Mouse (Mus musculus) heart, postnatal 0 days (tissue): Measurements from ENCODE around the gene Irgc1. TPM values are rescaled to one million over a fixed set of nuclear protein-coding genes. Genes with fewer than 3 reads are reported as not detected.
A peak's percentile ranks its signal among the peaks of the same experiment; 100 is the strongest.
"Not testable (repeated sequence)": the region's sequence is repeated elsewhere in the genome, so short reads cannot be mapped to it uniquely, and the experiment has no call there.

ENCODE experiments used
- ATAC-seq: fragments of 200-750 bp; cut with Nextera tagmentation; 2 replicates; pipeline ENCODE4 v1.8.0; 2017; ENCODE audit warnings: low read depth, moderate number of reproducible peaks, moderate library complexity; ENCODE audit not compliant: insufficient read depth
- DNase-seq: peaks from one replicate; pipeline ENCODE4 v3.0.0-alpha.2; 2016; ENCODE audit warnings: low spot score
- H3K27ac ChIP-seq: fragments of 300-500 bp; sonication (generic); 2 replicates; pipeline ENCODE4 v1.5.1; 2014; ENCODE audit warnings: low read depth, mild to moderate bottlenecking
- H3K27me3 ChIP-seq: fragments of 300-500 bp; sonication (generic); 2 replicates; pipeline ENCODE4 v1.6.1; 2014; ENCODE audit warnings: low read length, mixed read lengths; ENCODE audit not compliant: control insufficient read depth, insufficient read depth
- H3K36me3 ChIP-seq: fragments of 300-500 bp; sonication (generic); replicated peaks from 2 replicates; pipeline ENCODE4 v1.6.1; 2014; ENCODE audit warnings: low read length, mixed read lengths; ENCODE audit not compliant: control insufficient read depth, insufficient read depth
- H3K4me1 ChIP-seq: fragments of 300-500 bp; sonication (generic); 2 replicates; pipeline ENCODE4 v1.6.1; 2014; ENCODE audit warnings: antibody characterized with exemption; ENCODE audit not compliant: control insufficient read depth, insufficient read depth
- H3K4me2 ChIP-seq: fragments of 300-500 bp; sonication (generic); 2 replicates; pipeline ENCODE4 v1.6.1; 2014; ENCODE audit warnings: low read depth, mild to moderate bottlenecking, low read length, moderate library complexity
- H3K4me3 ChIP-seq: fragments of 300-500 bp; sonication (generic); 2 replicates; pipeline ENCODE4 v1.5.1; 2014; ENCODE audit warnings: low read depth, low read length
- H3K9ac ChIP-seq: fragments of 300-500 bp; sonication (generic); replicated peaks from 2 replicates; pipeline ENCODE4 v1.6.1; 2014; ENCODE audit warnings: low read depth, low read length, mixed read lengths
- H3K9me3 ChIP-seq: fragments of 300-500 bp; sonication (generic); replicated peaks from 2 replicates; pipeline ENCODE4 v1.6.1; 2016; ENCODE audit warnings: low read length; ENCODE audit not compliant: control insufficient read depth
- CTCF ChIP-seq: IDR thresholded peaks from 2 replicates; pipeline ENCODE4 v1.5.1; 2016; ENCODE audit warnings: antibody characterized with exemption, control low read depth, low read depth
- EP300 ChIP-seq: IDR thresholded peaks from 2 replicates; pipeline ENCODE4 v1.6.1; 2016; ENCODE audit warnings: antibody characterized with exemption, low read depth
- WGBS: fragments of 180-500 bp; shearing (Covaris S2); extraction: QIAGEN DNeasy Blood & Tissue Kit; methylation state at CpG from one replicate; pipeline ENCODE4 v1.1.7; 2014; 5-methylcytosine and 5-hydroxymethylcytosine counted together
- polyA plus RNA-seq: library from polyadenylated mRNA; unstranded; fragments of >200 nt; fragmentation: Nextera tagmentation; extraction: Ambion mirVana; gene quantifications from 2 replicates; pipeline ENCODE4 v1.2.1, GENCODE M21; 2015
- total RNA-seq: library from RNA; depleted of rRNA; stranded (reverse); fragments of >200 nt; gene quantifications from 2 replicates; pipeline ENCODE4 v1.2.3, GENCODE M21; 2014; ENCODE audit warnings: low replicate concordance

Irgc1 gene
- total and polyA plus RNA-seq, 2 experiments from 2014 or later = not detected

GRCm38 (mm10) chr7:24487403-24487802 lies 35.3 kb upstream of the Irgc1 start:
- no peak for ATAC-seq
- H3K4me2 ChIP-seq = no peak overlapping the region
- H3K4me1 ChIP-seq = no peaks in the 10 kb centered on the region
- no peak for TF ChIP-seq EP300
- TF ChIP-seq CTCF = no peak
- H3K27ac ChIP-seq = no peak overlapping the region
- no peaks in the 10 kb centered on the region for H3K9me3 ChIP-seq
- H3K4me3 ChIP-seq = no peak overlapping the region
- no peak overlapping the region for H3K9ac ChIP-seq
- H3K36me3 ChIP-seq = no peaks in the 10 kb centered on the region
- 13% methylated on average over 3 of the region's 3 CpGs for WGBS
- H3K27me3 ChIP-seq = peaks cover 12% of the 10 kb centered on the region; the same call in 1 of the 2 replicates
- no peak for DNase-seq

DNA sequence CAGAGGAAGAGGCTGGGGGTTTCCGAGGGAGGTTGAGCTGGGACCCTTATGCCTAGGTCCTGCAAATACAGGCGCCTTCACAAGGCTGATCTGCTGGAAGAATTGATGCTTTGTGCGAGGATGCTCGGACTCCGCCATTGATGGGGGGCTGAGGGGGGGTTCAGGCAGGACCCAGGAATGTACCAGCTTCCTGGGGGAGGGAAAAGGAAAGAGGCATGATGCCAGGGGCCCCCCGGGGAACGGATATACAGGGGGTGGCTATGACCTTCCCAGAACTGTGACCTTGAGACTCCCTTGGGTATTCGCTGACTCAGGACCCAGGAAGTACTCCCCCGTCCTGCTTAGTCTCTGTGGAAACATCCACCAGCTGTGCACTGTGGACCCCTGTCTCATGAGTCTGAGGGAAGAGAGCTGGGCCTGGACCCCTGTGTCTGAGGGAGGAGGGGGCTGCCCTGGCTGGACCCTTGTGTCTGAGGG lies 34.6 kb upstream of the Irgc1 start:
- no peak for DNase-seq
- H3K36me3 ChIP-seq = no peaks in the 10 kb centered on the region
- TF ChIP-seq EP300 (no peak), CTCF (no peak)
- H3K4me1 ChIP-seq = peaks cover under 1% of the 10 kb centered on the region; the same call in 1 of the 2 replicates
- no peak overlapping the region for H3K4me2 ChIP-seq
- H3K9ac ChIP-seq = no peak overlapping the region
- no peaks in the 10 kb centered on the region for H3K9me3 ChIP-seq
- H3K4me3 ChIP-seq = no peak overlapping the region
- H3K27ac ChIP-seq = no peak overlapping the region
- WGBS = 53% methylated on average over 9 of the region's 9 CpGs
- H3K27me3 ChIP-seq = peaks cover 19% of the 10 kb centered on the region
- ATAC-seq = no peak

GRCm38 (mm10) chr7:24485481-24485880 lies 33.4 kb upstream of the Irgc1 start:
- Histone ChIP-seq H3K4me1 (peaks cover 6% of the 10 kb centered on the region; the same call in 1 of the 2 replicates), H3K4me3 (no peak overlapping the region), H3K4me2 (no peak overlapping the region), H3K27me3 (peaks cover 31% of the 10 kb centered on the region), H3K9ac (no peak overlapping the region), H3K27ac (no peak overlapping the region), H3K9me3 (no peaks in the 10 kb centered on the region), H3K36me3 (no peaks in the 10 kb centered on the region)
- TF ChIP-seq EP300 = no peak
- TF ChIP-seq CTCF = no peak
- 67% methylated on average over 9 of the region's 9 CpGs for WGBS
- ATAC-seq (no peak), DNase-seq (no peak)

DNA sequence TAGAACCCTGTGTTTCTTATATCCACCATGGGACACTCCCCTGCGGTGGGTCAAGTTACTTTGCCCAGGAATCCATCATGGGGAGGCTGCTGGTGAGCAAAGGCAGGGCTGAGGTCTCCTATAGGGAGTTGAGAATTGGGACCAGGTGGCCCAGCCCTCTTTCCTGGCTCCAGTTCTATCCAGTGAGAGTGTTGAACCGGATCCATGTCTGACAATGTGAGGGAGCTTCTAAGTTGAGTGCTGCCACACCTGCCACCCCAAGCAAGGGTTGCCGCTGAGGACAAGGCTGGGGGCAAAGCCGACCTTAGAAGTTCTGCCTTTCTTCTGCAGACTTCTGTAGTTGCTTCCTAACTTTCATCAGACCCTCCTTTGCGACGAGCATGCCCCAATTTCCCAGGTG lies 31.2 kb upstream of the Irgc1 start:
- not testable (repeated sequence) for H3K4me3 ChIP-seq, ATAC-seq, DNase-seq, H3K27ac ChIP-seq, H3K9me3 ChIP-seq, H3K36me3 ChIP-seq, H3K4me1 ChIP-seq, H3K9ac ChIP-seq, H3K4me2 ChIP-seq
- WGBS = 54% methylated on average over 6 of the region's 6 CpGs
- H3K27me3 ChIP-seq = peaks cover 35% of the 10 kb centered on the region

GRCm38 (mm10) chr7:24482208-24483020 lies 30.3 kb upstream of the Irgc1 start:
- TF ChIP-seq CTCF (no peak), EP300 (no peak)
- H3K9ac ChIP-seq = peak overlapping the region; percentile 64
- ATAC-seq (no peak), DNase-seq (no peak)
- peak overlapping the region; percentile 88 for H3K4me2 ChIP-seq
- H3K27me3 ChIP-seq = peaks cover 35% of the 10 kb centered on the region
- H3K27ac ChIP-seq = no peak overlapping the region
- H3K4me1 ChIP-seq = peaks cover 6% of the 10 kb centered on the region; the same call in 1 of the 2 replicates
- 3% methylated on average over 22 of the region's 38 CpGs for WGBS
- no peaks in the 10 kb centered on the region for H3K9me3 ChIP-seq
- H3K4me3 ChIP-seq = peak overlapping the region; percentile 62
- H3K36me3 ChIP-seq = no peaks in the 10 kb centered on the region
